Mouse (Mus musculus) spleen, adult 12 weeks (tissue): ENCODE results near the gene Fcmr.

Experiments
- DNase-seq: peaks from one replicate; pipeline ENCODE4 v3.0.0; 2022; ENCODE audit warnings: low spot score

Fcmr gene

DNA sequence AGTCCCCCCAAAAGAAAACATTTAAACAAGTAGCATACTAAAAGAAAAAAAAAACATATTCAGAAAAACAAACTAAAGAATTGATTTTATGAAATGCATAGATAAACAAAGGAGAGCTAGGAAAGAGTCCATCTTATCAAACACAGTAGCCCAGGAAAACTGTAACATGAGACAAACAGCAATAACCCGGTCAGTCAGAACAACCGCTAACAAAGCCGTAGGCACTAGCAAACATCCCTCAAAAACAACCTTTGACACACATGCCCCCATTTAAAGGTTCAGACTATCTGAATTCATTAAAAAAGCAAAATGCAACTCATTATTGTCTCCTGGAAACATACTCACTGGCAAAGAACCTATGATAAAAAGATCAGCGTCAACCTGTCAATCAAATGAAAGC, 8.0 kb upstream of the Fcmr start:
- DNase-seq: no peak

DNA sequence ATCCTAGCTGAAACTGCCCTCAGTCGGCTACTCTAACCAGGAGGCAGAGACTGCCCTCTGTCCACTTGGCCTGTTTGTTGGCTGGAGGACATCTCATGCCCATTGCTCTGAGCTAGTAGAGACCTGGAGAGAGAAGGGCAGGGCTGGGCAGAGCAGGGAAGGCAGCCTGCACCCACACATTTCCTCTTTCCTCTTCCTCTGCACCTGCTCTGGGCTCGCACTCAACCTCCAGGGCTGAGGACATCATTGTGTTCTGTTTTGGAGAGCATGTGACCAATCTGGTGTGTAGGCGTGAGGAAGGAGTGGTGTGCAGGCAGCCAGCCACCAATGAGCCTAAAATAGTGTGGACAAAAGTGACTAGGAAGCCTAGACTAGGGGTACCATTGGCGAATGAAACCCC, 1.2 kb upstream of the Fcmr start:
- DNase-seq: peak; percentile 26

DNA sequence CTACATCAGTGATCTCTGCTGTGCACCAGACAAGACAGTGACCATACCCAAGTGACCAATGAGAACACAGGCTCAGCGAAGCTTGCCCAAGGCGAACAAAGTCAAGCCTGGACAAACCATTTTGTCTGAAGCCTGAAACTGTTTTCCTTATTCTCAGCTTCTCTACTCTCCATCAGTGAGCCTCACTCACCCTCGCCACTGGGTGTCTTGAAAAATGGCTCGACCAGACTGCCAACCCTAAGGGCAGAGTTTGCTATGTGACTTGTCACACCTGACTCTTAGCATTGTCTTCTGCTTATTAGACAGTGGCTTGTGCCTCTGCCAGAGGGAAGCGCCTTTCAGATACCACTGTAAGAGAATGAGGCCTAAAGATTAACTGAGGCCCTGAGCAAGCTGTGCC, 728 bp upstream of the Fcmr start:
- no peak for DNase-seq

DNA sequence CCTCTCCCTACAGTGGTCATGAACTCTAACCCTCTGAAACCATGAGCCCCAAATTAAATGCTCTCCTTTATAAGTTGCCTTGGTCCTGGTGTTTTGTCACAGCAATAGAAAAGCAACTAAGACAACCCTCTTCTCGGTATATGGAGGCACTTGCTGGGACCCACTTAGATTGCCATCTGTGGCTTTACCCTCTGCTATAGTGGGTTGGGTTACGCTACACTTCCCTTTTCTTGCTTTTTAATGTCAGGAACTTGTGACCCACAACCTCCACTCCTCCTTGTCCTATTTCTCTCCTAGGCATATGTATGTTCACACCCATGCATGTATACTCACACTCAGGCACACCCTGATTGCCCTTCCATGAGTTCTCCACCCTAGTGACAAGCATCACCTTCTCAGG, 7.4 kb downstream of the Fcmr start:
- no peak for DNase-seq

DNA sequence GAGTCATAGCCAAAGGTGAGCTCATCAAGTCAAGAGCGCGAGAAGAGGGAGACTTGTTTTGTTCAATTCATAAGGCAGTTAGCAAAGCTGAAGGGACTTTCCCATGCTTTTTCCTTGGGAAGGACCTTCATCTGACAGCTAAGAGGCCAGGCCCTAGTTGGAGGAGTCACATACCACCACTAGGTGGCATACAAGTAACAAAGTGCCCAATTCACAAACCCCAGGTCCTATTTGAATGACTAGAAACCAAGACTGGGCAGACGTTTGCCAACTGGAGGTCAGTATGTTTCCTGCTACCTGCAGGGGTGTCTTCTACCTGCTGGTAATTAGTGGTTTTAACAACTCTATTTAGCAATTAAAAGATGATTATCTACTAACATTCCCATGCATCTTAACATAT, 9.7 kb downstream of the Fcmr start:
- DNase-seq: no peak

- DNase-seq: no peak
Observed at GRCm38 (mm10) chr1:130875910-130876309, 10.4 kb downstream of the Fcmr start.

DNA sequence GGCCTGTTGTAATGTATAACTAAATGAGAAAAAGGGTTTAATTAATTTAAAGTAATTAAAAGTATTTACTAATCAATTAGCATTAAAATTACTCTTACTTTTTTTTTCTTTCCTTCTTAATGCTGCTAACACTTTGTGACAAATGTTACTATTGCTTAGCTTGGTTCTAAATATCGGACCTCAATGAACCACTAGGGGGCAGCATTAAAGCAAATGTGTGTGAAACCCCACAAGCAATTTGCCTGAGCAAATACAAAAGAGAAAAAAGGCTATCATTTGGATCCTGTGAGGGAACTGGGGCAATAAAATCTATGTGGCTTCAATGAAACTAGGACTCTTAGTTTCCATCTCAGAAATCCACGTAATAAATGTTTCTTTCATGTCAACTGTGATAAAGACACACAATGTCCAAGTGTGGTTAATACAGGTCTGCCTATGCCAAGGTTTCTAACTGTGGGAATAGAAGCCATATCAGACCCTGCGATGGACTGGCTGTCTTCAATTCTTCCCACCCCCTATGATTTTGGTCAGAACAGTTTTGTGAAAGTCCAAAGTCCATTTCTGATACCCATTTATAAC, 11.6 kb downstream of the Fcmr start:
- DNase-seq: no peak

GRCm38 (mm10) chr1:130877889-130878614, 12.6 kb downstream of the Fcmr start:
- DNase-seq: peak; percentile 4

DNA sequence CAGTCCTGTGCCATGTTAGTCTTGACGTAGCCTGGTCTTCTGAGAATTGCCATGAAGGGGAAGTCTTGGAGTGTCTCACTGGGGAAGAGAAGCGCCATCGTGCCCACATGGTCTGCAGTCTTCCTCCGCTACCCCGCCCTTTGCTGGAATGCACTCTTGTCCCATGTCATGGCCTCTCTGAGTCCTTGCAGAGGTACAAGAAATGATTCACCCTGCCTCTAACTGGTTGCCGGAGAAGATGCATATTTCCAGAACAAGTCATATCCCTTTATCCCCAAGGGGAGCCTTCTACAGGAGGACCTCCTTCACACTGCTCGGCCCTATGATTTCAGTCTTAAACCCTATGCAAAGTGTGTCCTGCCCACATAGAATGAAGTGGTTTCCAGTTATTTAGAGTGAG, 14.5 kb downstream of the Fcmr start:
- DNase-seq: no peak

- DNase-seq: no peak
Observed at GRCm38 (mm10) chr1:130883146-130883545, 17.7 kb downstream of the Fcmr start.

GRCm38 (mm10) chr1:130887354-130887753, 21.9 kb downstream of the Fcmr start, which contains the start of gene Il24:
Gene Il24 (minus strand): TSS chr1:130887454.
- DNase-seq: no peak

DNA sequence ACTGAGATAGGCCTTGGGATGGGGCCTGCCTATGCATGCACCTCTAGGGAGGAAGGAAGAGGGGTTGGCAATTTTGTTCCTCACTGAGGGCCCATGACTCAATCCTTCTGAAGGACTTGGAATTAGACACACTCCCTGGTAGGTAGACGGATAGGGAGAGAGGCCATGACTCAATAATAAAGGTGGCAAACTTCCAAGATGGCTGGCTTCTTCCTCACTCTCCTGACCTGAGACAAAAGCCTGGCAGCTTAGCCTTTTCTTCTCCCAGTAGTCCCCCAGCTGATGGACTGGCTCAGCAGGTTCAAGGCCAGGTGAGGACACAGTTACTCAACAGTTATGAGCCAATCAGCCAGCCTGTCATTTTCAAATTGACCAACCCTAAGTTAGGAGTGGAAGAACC, 27.0 kb downstream of the Fcmr start:
- no peak for DNase-seq

DNA sequence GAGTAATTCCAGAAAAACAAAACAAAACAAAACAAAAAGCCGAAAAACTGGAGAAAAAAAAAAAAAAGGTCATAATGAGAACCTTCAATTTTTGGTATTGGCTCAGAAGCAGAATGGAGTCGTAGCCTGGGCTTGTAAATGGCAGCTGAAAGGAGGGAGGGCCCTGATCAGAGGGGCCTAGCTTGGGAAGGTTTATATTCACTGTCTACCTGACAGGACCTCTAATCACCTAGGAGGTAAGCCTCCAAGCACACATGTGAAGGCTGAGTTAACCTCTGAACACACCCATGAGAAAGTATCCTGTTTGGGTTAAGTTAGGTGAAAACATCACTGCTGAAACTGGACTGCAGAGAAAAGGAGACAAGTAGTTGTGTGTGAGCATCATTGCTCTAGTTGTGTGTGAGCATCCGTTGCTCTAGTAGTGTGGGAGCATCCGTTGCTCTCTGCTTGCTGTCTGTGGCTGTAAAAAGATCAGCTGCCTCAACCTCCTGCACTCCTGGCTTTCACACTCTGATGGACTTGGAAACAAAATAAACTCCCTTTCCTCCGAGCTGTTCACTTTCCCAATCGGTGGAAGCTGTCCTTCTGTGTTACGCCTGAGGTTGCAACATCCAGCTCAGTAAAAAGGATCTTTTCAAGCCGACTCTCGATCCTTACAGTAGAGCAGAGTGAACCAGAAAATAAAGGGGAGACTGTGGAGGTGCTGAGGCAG, 28.0 kb downstream of the Fcmr start:
- DNase-seq: no peak

- DNase-seq: no peak
Observed at GRCm38 (mm10) chr1:130894468-130894867, 29.0 kb downstream of the Fcmr start.

DNA sequence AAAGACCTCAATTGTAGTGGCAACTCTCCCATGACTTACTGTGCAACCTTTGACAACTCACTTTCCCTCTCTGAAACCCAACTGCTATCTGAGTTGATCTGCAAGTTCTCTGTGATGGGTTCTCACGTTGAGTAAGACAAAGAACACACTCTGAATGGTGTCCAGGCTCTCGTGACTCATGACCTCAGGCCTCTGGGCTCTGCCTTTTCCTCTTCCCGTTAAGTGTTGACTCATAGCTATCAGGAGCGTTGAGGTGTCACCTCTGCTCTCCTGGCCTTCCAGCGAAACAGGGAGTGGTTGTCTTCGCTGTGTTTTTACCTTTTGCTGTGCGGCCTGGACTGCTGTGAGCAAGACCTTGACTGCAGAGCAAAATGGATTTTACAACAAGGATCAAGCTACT, 37.0 kb downstream of the Fcmr start:
- DNase-seq: no peak

DNA sequence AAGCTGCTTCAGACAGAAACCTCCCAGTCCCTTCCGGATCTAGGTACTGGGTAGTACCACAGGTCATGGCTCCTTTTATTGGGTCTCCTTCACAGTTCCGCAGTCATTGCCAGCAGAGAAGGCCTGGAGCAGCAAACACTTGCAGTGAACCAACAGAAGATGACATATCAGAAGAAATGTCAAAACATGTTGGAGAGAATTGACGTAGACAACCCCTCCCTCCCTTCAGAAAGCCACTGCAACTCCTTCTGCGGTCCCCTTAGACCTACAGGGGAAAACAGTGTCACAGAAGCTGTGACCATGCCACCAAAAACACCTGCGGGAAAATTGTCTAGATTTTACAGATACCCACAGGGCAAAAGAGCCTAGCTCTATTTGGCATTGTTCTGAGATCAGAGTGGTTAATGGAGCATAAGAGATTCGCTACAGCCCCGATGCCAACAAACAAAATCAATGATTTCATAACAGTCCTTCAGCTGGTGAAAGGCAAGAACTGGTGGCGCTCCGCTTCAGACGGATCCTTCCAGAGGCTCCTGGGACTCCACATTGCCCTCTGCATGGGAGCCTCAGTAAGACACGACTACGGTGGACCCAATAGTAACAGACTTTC, 46.0 kb downstream of the Fcmr start, which contains the start of gene Il20:
Gene Il20 (minus strand): TSS at position 51 of the 610 bp plus-strand sequence.
- DNase-seq: no peak

DNA sequence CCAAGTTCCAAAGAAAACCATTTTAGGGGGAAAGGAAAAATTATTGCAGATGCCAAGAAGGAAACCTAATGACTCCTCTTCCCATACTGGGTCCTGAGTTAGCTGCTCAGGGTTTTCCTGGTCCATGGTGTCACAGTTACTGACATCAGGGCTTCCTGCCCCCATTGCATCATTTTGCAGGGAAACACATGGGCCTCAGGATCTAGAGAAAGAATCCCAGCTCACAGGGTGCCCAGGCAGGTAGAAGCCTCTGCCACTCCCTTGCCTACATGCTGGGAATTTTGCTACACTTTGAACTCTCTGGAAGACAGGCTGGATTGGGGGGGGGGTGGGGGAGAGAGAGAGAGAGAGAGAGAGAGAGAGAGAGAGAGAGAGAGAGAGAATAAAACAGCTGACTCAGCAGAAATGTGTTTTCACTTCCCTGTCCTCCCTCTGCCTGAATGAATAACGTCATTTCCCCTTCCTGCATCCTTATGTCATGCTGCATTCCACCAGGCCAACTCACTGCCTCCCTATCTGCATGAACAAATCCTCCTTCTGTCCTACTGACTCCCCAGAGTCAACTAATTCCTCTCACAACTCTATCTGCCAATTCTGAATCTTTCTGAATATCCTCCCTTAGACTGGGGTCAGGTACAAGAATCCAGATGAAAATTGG, 53.0 kb downstream of the Fcmr start:
- DNase-seq: no peak

GRCm38 (mm10) chr1:130926484-130926883, 61.0 kb downstream of the Fcmr start:
- no peak for DNase-seq
